Comparison of ENCODE assay signal across 8 mouse cellular contexts in genomic region chr11:94158521-94158920, GRCm38 (mm10). TPM values are rescaled to one million over a fixed set of nuclear protein-coding genes. Genes with fewer than 3 reads are reported as not detected.
A peak's percentile ranks its signal among the peaks of the same experiment; 100 is the strongest.
DNase-seq lines count a peak whose midpoint lies in the region; ATAC-seq and TF ChIP-seq lines count a peak whose summit lies in the region.

No protein-coding gene starts in this region.

- 45% methylated on average over 14 of the region's 14 CpGs for WGBS in heart, adult 2 months
- 21% methylated on average over 13 of the region's 14 CpGs for WGBS in embryonic facial prominence, embryonic 14.5 days
- 18% methylated on average over 14 of the region's 14 CpGs for WGBS in kidney, adult 2 months
- WGBS in midbrain, embryonic 14.5 days = 50% methylated on average over 14 of the region's 14 CpGs

- H3K4me3 ChIP-seq in heart, adult 2 months = no peak overlapping the region
- H3K4me3 ChIP-seq in embryonic facial prominence, embryonic 14.5 days (ENCODE audit: low read depth, low read length) = no peak overlapping the region
- H3K4me3 ChIP-seq in kidney, adult 2 months (ENCODE audit: insufficient read depth, low read depth, low read length) = no peak overlapping the region
- no peak overlapping the region for H3K4me3 ChIP-seq in midbrain, embryonic 14.5 days (replicated peaks; ENCODE audit: low read depth, low read length)

- H3K36me3 ChIP-seq in heart, adult 2 months (ENCODE audit: control insufficient read depth, insufficient read depth, low read length) = no peaks in the 10 kb centered on the region
- no peaks in the 10 kb centered on the region for H3K36me3 ChIP-seq in embryonic facial prominence, embryonic 14.5 days (ENCODE audit: control insufficient read depth, insufficient read depth, low read length)
- H3K36me3 ChIP-seq in kidney, adult 2 months (ENCODE audit: control insufficient read depth, insufficient read depth, low read length) = no peaks in the 10 kb centered on the region
- no peaks in the 10 kb centered on the region for H3K36me3 ChIP-seq in midbrain, embryonic 14.5 days (ENCODE audit: control insufficient read depth, insufficient read depth, low read length)

- DNase-seq in heart, adult 2 months = peak; percentile 40 to 41
- no peak for DNase-seq in heart, postnatal 25 days (ENCODE audit: low spot score)
- peak; percentile 43 for DNase-seq in embryonic facial prominence, embryonic 14.5 days (ENCODE audit: low spot score)
- DNase-seq in kidney, adult 2 months = peak; percentile 96
- no peak for DNase-seq in midbrain, embryonic 14.5 days
- DNase-seq in spleen, postnatal 10 days (ENCODE audit: low spot score in 2 of 2) = no peak
- DNase-seq in gastrocnemius, postnatal 25 days = no peak

- no peak for TF ChIP-seq POLR2A in heart, adult 2 months (IDR thresholded peaks at IDR 0.05; ENCODE audit: insufficient read depth, low read depth, low read length)
- TF ChIP-seq POLR2A in kidney, adult 2 months (IDR thresholded peaks at IDR 0.05; ENCODE audit: low read depth, low read length) = no peak

- 0 out of 2 replicates have a peak, but pooled peaks have one; percentile 30 for TF ChIP-seq EP300 in heart, adult 2 months (IDR thresholded peaks at IDR 0.05; ENCODE audit: insufficient read depth, low read depth, low read length)

- H3K4me2 ChIP-seq in embryonic facial prominence, embryonic 14.5 days (ENCODE audit: low read depth, low read length) = no peak overlapping the region
- no peak overlapping the region for H3K4me2 ChIP-seq in midbrain, embryonic 14.5 days (ENCODE audit: low read length)

- no peaks in the 10 kb centered on the region for H3K27me3 ChIP-seq in heart, adult 2 months (ENCODE audit: control insufficient read depth, insufficient read depth, low read length)
- H3K27me3 ChIP-seq in embryonic facial prominence, embryonic 14.5 days (replicated peaks; ENCODE audit: control insufficient read depth, insufficient read depth, low read length) = no peaks in the 10 kb centered on the region
- H3K27me3 ChIP-seq in kidney, adult 2 months (replicated peaks; ENCODE audit: control insufficient read depth, insufficient read depth, low read length) = no peaks in the 10 kb centered on the region
- no peaks in the 10 kb centered on the region for H3K27me3 ChIP-seq in midbrain, embryonic 14.5 days (ENCODE audit: control insufficient read depth, insufficient read depth, low read length)

- no peak for ATAC-seq in embryonic facial prominence, embryonic 14.5 days (ENCODE audit: low read depth)
- no peak for ATAC-seq in midbrain, embryonic 14.5 days (ENCODE audit: low FRiP score, low TSS enrichment)
- ATAC-seq in frontal cortex, adult (ENCODE audit: low TSS enrichment) = no peak

- peaks cover 16% of the 10 kb centered on the region for H3K4me1 ChIP-seq in heart, adult 2 months (ENCODE audit: control insufficient read depth, insufficient read depth, low read length)
- peaks cover 21% of the 10 kb centered on the region for H3K4me1 ChIP-seq in embryonic facial prominence, embryonic 14.5 days (ENCODE audit: control insufficient read depth, insufficient read depth, low read length)
- H3K4me1 ChIP-seq in kidney, adult 2 months (ENCODE audit: control insufficient read depth, insufficient read depth, low read length) = peaks cover 31% of the 10 kb centered on the region
- peaks cover 35% of the 10 kb centered on the region for H3K4me1 ChIP-seq in midbrain, embryonic 14.5 days (ENCODE audit: control insufficient read depth, insufficient read depth, low read length)

- no peak for TF ChIP-seq CTCF in heart, adult 2 months (IDR thresholded peaks at IDR 0.05)
- no peak for TF ChIP-seq CTCF in kidney, adult 2 months (conservative IDR thresholded peaks at IDR 0.05; ENCODE audit: insufficient read depth, insufficient read length, low read depth, low read length)

- no peaks in the 10 kb centered on the region for H3K79me2 ChIP-seq in heart, adult 2 months (replicated peaks; ENCODE audit: control insufficient read depth, insufficient read depth, low read length)

- no peak overlapping the region for H3K9ac ChIP-seq in heart, adult 2 months (ENCODE audit: low read depth, low read length)
- 0 out of 2 replicates have a peak overlapping the region, but pooled peaks have one; percentile 25 for H3K9ac ChIP-seq in embryonic facial prominence, embryonic 14.5 days (ENCODE audit: low read depth, low read length)
- H3K9ac ChIP-seq in midbrain, embryonic 14.5 days (replicated peaks; ENCODE audit: low read length) = no peak overlapping the region

- H3K27ac ChIP-seq in heart, adult 2 months = peak overlapping the region; percentile 67
- peak overlapping the region; percentile 88; the same call in 1 of the 2 replicates for H3K27ac ChIP-seq in embryonic facial prominence, embryonic 14.5 days (replicated peaks; ENCODE audit: low read depth, low read length)
- H3K27ac ChIP-seq in kidney, adult 2 months (ENCODE audit: insufficient read depth, low read depth, low read length) = peak overlapping the region; percentile 87
- H3K27ac ChIP-seq in midbrain, embryonic 14.5 days (replicated peaks; ENCODE audit: low read depth, low read length) = peak overlapping the region; percentile 100

- no peaks in the 10 kb centered on the region for H3K9me3 ChIP-seq in embryonic facial prominence, embryonic 14.5 days (ENCODE audit: control insufficient read depth, low read length)
- no peaks in the 10 kb centered on the region for H3K9me3 ChIP-seq in midbrain, embryonic 14.5 days (ENCODE audit: control insufficient read depth, low read length)

- intact Hi-C loops in heart, adult 2 months (cut with DNase I) = loop anchor here (2.0 kb wide), 1 partner anchor 24 kb away; no protein-coding TSS in a partner anchor
- intact Hi-C loops in heart, postnatal 25 days (cut with DNase I) = loop anchor here (2.0 kb wide), 1 partner anchor 24 kb away; no protein-coding TSS in a partner anchor

RNA-seq across cellular contexts. Expression of gene Tob1, which starts 52.7 kb away (rescaled TPM):
- 10 to 100 TPM; 47.6 to 55.1 TPM for total RNA-seq in heart, adult 2 months (2021)
- polyA plus RNA-seq in heart, adult 2 months (2012; rRNA removed) = 29.0 and 33.1 TPM in 2 replicates
- 10 to 100 TPM; 57.2 to 60.6 TPM for total RNA-seq in heart, postnatal 25 days (2021)
- 33.8 and 40.3 TPM in 2 replicates for polyA plus RNA-seq in embryonic facial prominence, embryonic 14.5 days (2014; fragmentation: Nextera tagmentation; extraction: Ambion mirVana)
- polyA plus RNA-seq in kidney, adult 2 months (2012; rRNA removed) = 45.0 and 54.8 TPM in 2 replicates
- 29.5 and 34.7 TPM in 2 replicates for polyA plus RNA-seq in midbrain, embryonic 14.5 days (2014; fragmentation: Nextera tagmentation; extraction: Ambion mirVana)
- 100 to 1,000 TPM; 136 to 169 TPM for total RNA-seq in gastrocnemius, postnatal 25 days (2021)

Comparison
In these comparisons a context has a peak if more than half of its experiments do, and no peak if none do; other contexts are left out.
1. DNase-seq: peak in heart, adult 2 months (2 of 2), embryonic facial prominence, embryonic 14.5 days (single experiment) and kidney, adult 2 months (single experiment); none in heart, postnatal 25 days (single experiment), midbrain, embryonic 14.5 days (single experiment), spleen, postnatal 10 days (0 of 2) and gastrocnemius, postnatal 25 days (single experiment).
2. Peak in every context shown above with its lines, with median percentiles within 50 percentile points of each other: H3K27ac ChIP-seq.